Mouse (Mus musculus): Measurements from ENCODE around the gene Gpr107. TPM values are rescaled to one million over a fixed set of nuclear protein-coding genes. Genes with fewer than 3 reads are reported as not detected.
A peak's percentile ranks its signal among the peaks of the same experiment; 100 is the strongest.

The Gpr107 gene
- polyA plus RNA-seq, 1 experiment from 2014 or later = 33.7 TPM

- Histone ChIP-seq H3K27me3 (replicated peaks) (no peaks in the 10 kb centered on the region), H3K9ac (replicated peaks) (peak within 1 kb of the TSS; percentile 97), H3K4me3 (replicated peaks) (peak within 1 kb of the TSS; percentile 97), H3K4me1 (peaks cover 29% of the 10 kb centered on the region), H3K4me2 (peak within 1 kb of the TSS; percentile 71), H3K27ac (replicated peaks) (peak within 1 kb of the TSS; percentile 94), H3K9me3 (replicated peaks) (no peaks in the 10 kb centered on the region), H3K36me3 (peaks cover 4% of the 10 kb centered on the region)
- peak; percentile 96 for ATAC-seq (ENCODE audit: low FRiP score)
- under 1% methylated on average over 47 of the region's 59 CpGs for WGBS
These were observed 10.2 kb upstream of the Gpr107 start, which contains the start of gene Fnbp1 for GRCm38 (mm10) chr2:31141867-31142454. Fnbp1 (minus strand) TSS chr2:31142008.

- Histone ChIP-seq H3K9ac (replicated peaks) (peak overlapping the region; percentile 97; the same call in 1 of the 2 replicates), H3K9me3 (replicated peaks) (no peaks in the 10 kb centered on the region), H3K4me1 (peaks cover 24% of the 10 kb centered on the region), H3K4me3 (replicated peaks) (peak overlapping the region; percentile 97), H3K4me2 (peak overlapping the region; percentile 71), H3K27me3 (replicated peaks) (no peaks in the 10 kb centered on the region), H3K36me3 (peaks cover 9% of the 10 kb centered on the region), H3K27ac (replicated peaks) (peak overlapping the region; percentile 94)
- ATAC-seq (ENCODE audit: low FRiP score) = no peak
- WGBS = 31% methylated on average over 3 of the region's 3 CpGs
These were observed 9.6 kb upstream of the Gpr107 start for GRCm38 (mm10) chr2:31142505-31142904.

- H3K4me2 ChIP-seq = no peak overlapping the region
- ATAC-seq (ENCODE audit: low FRiP score) = no peak
- H3K27me3 ChIP-seq (replicated peaks) = no peaks in the 10 kb centered on the region
- 91% methylated on average over 6 of the region's 6 CpGs for WGBS
- peaks cover 24% of the 10 kb centered on the region for H3K4me1 ChIP-seq
- no peak overlapping the region for H3K4me3 ChIP-seq (replicated peaks)
- no peaks in the 10 kb centered on the region for H3K9me3 ChIP-seq (replicated peaks)
- no peak overlapping the region for H3K27ac ChIP-seq (replicated peaks)
- H3K36me3 ChIP-seq = peaks cover 15% of the 10 kb centered on the region
- no peak overlapping the region for H3K9ac ChIP-seq (replicated peaks)
These were observed 8.8 kb upstream of the Gpr107 start for GRCm38 (mm10) chr2:31143326-31143725.

- no peak for ATAC-seq (ENCODE audit: low FRiP score)
- 81% methylated on average over 16 of the region's 16 CpGs for WGBS
- H3K9me3 ChIP-seq (replicated peaks) = no peaks in the 10 kb centered on the region
- H3K4me2 ChIP-seq = no peak overlapping the region
- peaks cover 17% of the 10 kb centered on the region for H3K36me3 ChIP-seq
- H3K27me3 ChIP-seq (replicated peaks) = no peaks in the 10 kb centered on the region
- H3K4me1 ChIP-seq = peaks cover 24% of the 10 kb centered on the region
- no peak overlapping the region for H3K4me3 ChIP-seq (replicated peaks)
- H3K27ac ChIP-seq (replicated peaks) = no peak overlapping the region
- H3K9ac ChIP-seq (replicated peaks) = no peak overlapping the region
These were observed 8.1 kb upstream of the Gpr107 start for GRCm38 (mm10) chr2:31143768-31144695.

GRCm38 (mm10) chr2:31144901-31145300, 7.2 kb upstream of the Gpr107 start:
- Histone ChIP-seq H3K9me3 (replicated peaks) (no peaks in the 10 kb centered on the region), H3K27ac (replicated peaks) (no peak overlapping the region), H3K9ac (replicated peaks) (no peak overlapping the region), H3K4me1 (peaks cover 18% of the 10 kb centered on the region), H3K4me3 (replicated peaks) (no peak overlapping the region), H3K27me3 (replicated peaks) (no peaks in the 10 kb centered on the region), H3K36me3 (peaks cover 24% of the 10 kb centered on the region), H3K4me2 (no peak overlapping the region)
- ATAC-seq (ENCODE audit: low FRiP score) = no peak
- WGBS = 74% methylated on average over 1 of the region's 1 CpGs

- ATAC-seq (ENCODE audit: low FRiP score) = no peak
- 86% methylated on average over 7 of the region's 7 CpGs for WGBS
- peaks cover 14% of the 10 kb centered on the region for H3K4me1 ChIP-seq
These were observed 5.1 kb upstream of the Gpr107 start for GRCm38 (mm10) chr2:31147054-31147453.

GRCm38 (mm10) chr2:31150762-31151161, 1.4 kb upstream of the Gpr107 start:
- no peaks in the 10 kb centered on the region for H3K27me3 ChIP-seq (replicated peaks)
- no peak overlapping the region for H3K4me3 ChIP-seq (replicated peaks)
- peak overlapping the region; percentile 80 for H3K4me2 ChIP-seq
- H3K27ac ChIP-seq (replicated peaks) = no peak overlapping the region
- no peak overlapping the region for H3K9ac ChIP-seq (replicated peaks)
- no peak for ATAC-seq (ENCODE audit: low FRiP score)
- H3K4me1 ChIP-seq = peaks cover 27% of the 10 kb centered on the region
- H3K9me3 ChIP-seq (replicated peaks) = no peaks in the 10 kb centered on the region
- peaks cover 28% of the 10 kb centered on the region for H3K36me3 ChIP-seq

More at GRCm38 (mm10) chr2:31147054-31147453, 5.1 kb upstream of the Gpr107 start:
- H3K27me3 ChIP-seq (replicated peaks) = no peaks in the 10 kb centered on the region
- no peak overlapping the region for H3K4me3 ChIP-seq (replicated peaks)
- H3K9ac ChIP-seq (replicated peaks) = no peak overlapping the region
- no peak overlapping the region for H3K4me2 ChIP-seq
- no peaks in the 10 kb centered on the region for H3K9me3 ChIP-seq (replicated peaks)
- peaks cover 28% of the 10 kb centered on the region for H3K36me3 ChIP-seq
- H3K27ac ChIP-seq (replicated peaks) = no peak overlapping the region

- no peak overlapping the region for H3K4me3 ChIP-seq (replicated peaks)
- H3K27ac ChIP-seq (replicated peaks) = no peak overlapping the region
- no peak for ATAC-seq (ENCODE audit: low FRiP score)
- WGBS = 98% methylated on average over 3 of the region's 3 CpGs
- no peaks in the 10 kb centered on the region for H3K27me3 ChIP-seq (replicated peaks)
- H3K9ac ChIP-seq (replicated peaks) = no peak overlapping the region
- peaks cover 23% of the 10 kb centered on the region for H3K4me1 ChIP-seq
- peaks cover 3% of the 10 kb centered on the region; the same call in 1 of the 2 replicates for H3K36me3 ChIP-seq
- no peaks in the 10 kb centered on the region for H3K9me3 ChIP-seq (replicated peaks)
- H3K4me2 ChIP-seq = no peak overlapping the region
These were observed 4.7 kb downstream of the Gpr107 start for GRCm38 (mm10) chr2:31156846-31157245.

- 90% methylated on average over 10 of the region's 10 CpGs for WGBS
These were observed 8.2 kb downstream of the Gpr107 start for GRCm38 (mm10) chr2:31160147-31160920.

GRCm38 (mm10) chr2:31161620-31162019, 9.5 kb downstream of the Gpr107 start:
- WGBS = 85% methylated on average over 4 of the region's 4 CpGs
- no peak overlapping the region for H3K9ac ChIP-seq (replicated peaks)
- H3K27me3 ChIP-seq (replicated peaks) = no peaks in the 10 kb centered on the region
- peaks cover 25% of the 10 kb centered on the region for H3K4me1 ChIP-seq
- H3K4me3 ChIP-seq (replicated peaks) = no peak overlapping the region
- no peak overlapping the region for H3K4me2 ChIP-seq
- no peak for ATAC-seq (ENCODE audit: low FRiP score)
- no peak overlapping the region for H3K27ac ChIP-seq (replicated peaks)
- H3K36me3 ChIP-seq = peaks cover 3% of the 10 kb centered on the region; the same call in 1 of the 2 replicates
- H3K9me3 ChIP-seq (replicated peaks) = no peaks in the 10 kb centered on the region

More at GRCm38 (mm10) chr2:31160147-31160920, 8.2 kb downstream of the Gpr107 start:
- H3K4me2 ChIP-seq = no peak overlapping the region
- no peak for ATAC-seq (ENCODE audit: low FRiP score)
- H3K36me3 ChIP-seq = peaks cover 3% of the 10 kb centered on the region; the same call in 1 of the 2 replicates
- no peak overlapping the region for H3K9ac ChIP-seq (replicated peaks)
- no peaks in the 10 kb centered on the region for H3K9me3 ChIP-seq (replicated peaks)
- peaks cover 22% of the 10 kb centered on the region for H3K4me1 ChIP-seq
- no peak overlapping the region for H3K4me3 ChIP-seq (replicated peaks)
- H3K27me3 ChIP-seq (replicated peaks) = no peaks in the 10 kb centered on the region
- H3K27ac ChIP-seq (replicated peaks) = no peak overlapping the region

GRCm38 (mm10) chr2:31163361-31164118, 11.4 kb downstream of the Gpr107 start:
- Histone ChIP-seq H3K4me3 (replicated peaks) (no peak overlapping the region), H3K4me1 (peaks cover 21% of the 10 kb centered on the region), H3K36me3 (peaks cover 17% of the 10 kb centered on the region), H3K27me3 (replicated peaks) (no peaks in the 10 kb centered on the region), H3K4me2 (no peak overlapping the region), H3K27ac (replicated peaks) (no peak overlapping the region), H3K9ac (replicated peaks) (no peak overlapping the region), H3K9me3 (replicated peaks) (no peaks in the 10 kb centered on the region)
- ATAC-seq (ENCODE audit: low FRiP score) = no peak
- WGBS = 81% methylated on average over 11 of the region's 11 CpGs
